Mouse (Mus musculus) heart, postnatal 0 days (tissue): Measurements from ENCODE around the gene Shcbp1l.

ENCODE experiments used
- CTCF ChIP-seq: IDR thresholded peaks from 2 replicates; pipeline ENCODE4 v1.5.1; 2016; ENCODE audit warnings: antibody characterized with exemption, control low read depth, low read depth
- EP300 ChIP-seq: IDR thresholded peaks from 2 replicates; pipeline ENCODE4 v1.6.1; 2016; ENCODE audit warnings: antibody characterized with exemption, low read depth

- no peak for TF ChIP-seq CTCF
- no peak for TF ChIP-seq EP300
Observed at GRCm38 (mm10) chr1:153493931-153494330, 69.0 kb downstream of the Shcbp1l start.
